Mouse (Mus musculus) megakaryocyte, embryonic 14.5 days (primary cell): ENCODE results near the gene Rarres1.

Experiments
- FLI1 ChIP-seq: IDR thresholded peaks from 2 replicates; pipeline ENCODE4 v1.6.1; 2012; ENCODE audit warnings: low read length, inconsistent platforms, mixed read lengths
- GATA1 ChIP-seq: IDR thresholded peaks from 3 replicates; pipeline ENCODE4 v1.6.1; 2012; ENCODE audit warnings: mixed read lengths, low read length, inconsistent platforms, borderline replicate concordance

DNA sequence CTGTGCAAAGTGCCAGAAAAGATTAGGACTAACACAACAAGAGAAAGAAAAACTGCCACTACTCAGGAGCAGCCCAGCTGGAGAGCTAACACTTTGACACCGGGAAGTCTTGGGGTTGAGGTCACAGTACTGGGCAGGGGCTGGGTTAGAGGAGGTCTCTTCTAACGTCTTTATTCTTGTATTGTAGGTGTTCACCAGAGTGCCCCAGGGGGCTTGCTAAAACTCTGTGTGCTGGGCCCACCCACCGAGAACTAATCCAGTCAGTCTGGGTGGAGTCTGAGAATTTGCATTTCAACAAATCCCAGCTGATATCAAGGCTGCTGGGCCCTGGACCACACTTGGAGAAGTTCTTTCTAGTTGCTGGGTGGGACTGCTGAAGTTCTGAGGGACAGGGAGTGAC is 11.4 kb downstream of the Rarres1 start:
- TF ChIP-seq GATA1 (no peak), FLI1 (no peak)
